Mouse (Mus musculus) hematopoietic stem cell, adult 5-6 weeks (primary cell): ENCODE measurements around the gene Pex14. TPM values are rescaled to one million over a fixed set of nuclear protein-coding genes. Genes with fewer than 3 reads are reported as not detected.
A peak's percentile ranks its signal among the peaks of the same experiment; 100 is the strongest.

Source experiments
- ATAC-seq, 2 experiments: fragments of 125-278 bp in 1 of 2; replicated peaks in 1 of 2; 2 replicates each; pipeline ENCODE4 v1.8.0; 2016 to 2017; ENCODE audit warnings: inconsistent platforms in 2 of 2, mild to moderate bottlenecking in 2 of 2, moderate number of reproducible peaks in 2 of 2, low read depth in 1 of 2, moderate TSS enrichment in 1 of 2; ENCODE audit not compliant: low FRiP score in 2 of 2, poor library complexity in 2 of 2, severe bottlenecking in 2 of 2, insufficient read depth in 1 of 2, low TSS enrichment in 1 of 2
- total RNA-seq: library from RNA; stranded (forward); fragments of 172-1452, 232-1000 nt; gene quantifications from 2 replicates; pipeline ENCODE4 v1.2.3, GENCODE M21; 2017

The Pex14 gene
- total RNA-seq, 1 experiment from 2014 or later = 11.8 TPM

GRCm38 (mm10) chr4:149027571-149027970 is 72.1 kb downstream of the Pex14 start:
- no peak for ATAC-seq

GRCm38 (mm10) chr4:149025242-149025641 is 74.4 kb downstream of the Pex14 start:
- no peak for ATAC-seq

GRCm38 (mm10) chr4:149021021-149021420 is 78.7 kb downstream of the Pex14 start:
- no peak for ATAC-seq

GRCm38 (mm10) chr4:149019456-149019855 is 80.2 kb downstream of the Pex14 start:
- ATAC-seq = no peak

- ATAC-seq = no peak
Observed at GRCm38 (mm10) chr4:149006756-149007155, 92.9 kb downstream of the Pex14 start.

GRCm38 (mm10) chr4:149006107-149006506 is 93.6 kb downstream of the Pex14 start:
- ATAC-seq = no peak

GRCm38 (mm10) chr4:149002441-149003093 is 97.1 kb downstream of the Pex14 start:
- ATAC-seq = no peak

- 0 out of 4 replicates have a peak, but pooled peaks of 1 of the 2 experiments have one; percentile 53 for ATAC-seq
Observed at GRCm38 (mm10) chr4:149001515-149001914, 98.2 kb downstream of the Pex14 start.

- ATAC-seq = no peak
Observed at GRCm38 (mm10) chr4:149000746-149001145, 98.9 kb downstream of the Pex14 start.

- no peak for ATAC-seq
Observed at GRCm38 (mm10) chr4:148993948-148994347, 105.7 kb downstream of the Pex14 start.

- ATAC-seq = no peak
Observed at GRCm38 (mm10) chr4:148990038-148990437, 109.6 kb downstream of the Pex14 start.

- ATAC-seq = no peak
Observed at GRCm38 (mm10) chr4:148985541-148986476, 113.9 kb downstream of the Pex14 start.

- ATAC-seq = no peak
Observed at GRCm38 (mm10) chr4:148984701-148985540, 114.8 kb downstream of the Pex14 start.

GRCm38 (mm10) chr4:148982274-148982673 is 117.4 kb downstream of the Pex14 start:
- ATAC-seq = no peak

- ATAC-seq = no peak
Observed at GRCm38 (mm10) chr4:148979837-148980236, 119.8 kb downstream of the Pex14 start.

- no peak for ATAC-seq
Observed at GRCm38 (mm10) chr4:148978926-148979325, 120.8 kb downstream of the Pex14 start.

GRCm38 (mm10) chr4:148978221-148978855 is 121.3 kb downstream of the Pex14 start:
- no peak for ATAC-seq
